Mouse (Mus musculus): ENCODE results near the gene Lrguk.

DNA sequence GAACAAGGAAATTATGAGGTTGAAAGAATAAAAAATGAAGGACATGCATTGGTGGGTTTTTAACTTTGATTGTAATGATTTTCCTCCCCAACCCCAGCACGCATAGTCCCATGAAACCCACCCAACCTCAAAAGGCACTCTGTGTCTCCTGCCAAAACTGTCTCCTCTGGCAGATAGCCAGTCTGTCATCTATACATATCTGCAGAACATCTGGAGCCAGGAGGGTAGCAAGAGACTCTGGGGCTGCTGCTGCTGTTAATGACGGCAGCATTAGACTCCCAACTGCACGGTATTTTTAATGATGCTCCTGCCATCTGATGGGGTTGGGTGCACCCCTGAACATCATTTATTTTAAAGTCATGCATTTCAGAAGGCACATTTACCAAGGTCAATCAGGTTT lies 59.7 kb downstream of the Lrguk start:
- TF ChIP-seq E2F4 (IDR thresholded peaks at IDR 0.05; ENCODE audit: borderline replicate concordance, low read depth, low read length) = no peak
- no peak for TF ChIP-seq BHLHE40 (IDR thresholded peaks at IDR 0.05; ENCODE audit: borderline replicate concordance, low read depth, low read length)
- TF ChIP-seq POLR2A (IDR thresholded peaks at IDR 0.05; ENCODE audit: control insufficient read depth in 1 of 2, insufficient read depth in 1 of 2, low read depth in 1 of 2, low read length in 2 of 2, poor library complexity in 1 of 2) = no peak
- no peak for TF ChIP-seq ZMIZ1 (IDR thresholded peaks at IDR 0.05; ENCODE audit: low read depth, low read length)
- TF ChIP-seq CTCF (IDR thresholded peaks at IDR 0.05 in 2 of 3, conservative IDR thresholded peaks at IDR 0.05 in 1 of 3; ENCODE audit: control insufficient read depth in 1 of 3, insufficient read depth in 1 of 3, low read depth in 2 of 3, low read length in 3 of 3, poor library complexity in 1 of 3, severe bottlenecking in 1 of 3) = no peak
- no peak for TF ChIP-seq EP300 (IDR thresholded peaks at IDR 0.05; ENCODE audit: low read depth in 1 of 2, low read length in 2 of 2)
- no peak for TF ChIP-seq GATA1 (IDR thresholded peaks at IDR 0.05; ENCODE audit: low read depth, low read length)
- no peak for TF ChIP-seq ZC3H11A (IDR thresholded peaks at IDR 0.05; ENCODE audit: low read depth, low read length)
- no peak for TF ChIP-seq TCF12 (IDR thresholded peaks at IDR 0.05; ENCODE audit: low read depth, low read length)
- TF ChIP-seq MYC (IDR thresholded peaks at IDR 0.05; ENCODE audit: low read depth, low read length) = no peak
- TF ChIP-seq MXI1 (IDR thresholded peaks at IDR 0.05; ENCODE audit: low read depth, low read length) = no peak
- TF ChIP-seq USF1 (IDR thresholded peaks at IDR 0.05; ENCODE audit: low read depth, low read length) = no peak
- no peak for TF ChIP-seq MYB (IDR thresholded peaks at IDR 0.05; ENCODE audit: low read depth, low read length)
